Mouse (Mus musculus) right cerebral cortex, postnatal 10 days (tissue): ENCODE results near the gene Mrps36.
"Not testable (repeated sequence)": the region's sequence is repeated elsewhere in the genome, so short reads cannot be mapped to it uniquely, and the experiment has no call there.

ENCODE experiments used
- DNase-seq, 2 experiments: peaks; one replicate each; pipeline ENCODE4 v3.0.0; 2021; ENCODE audit warnings: low spot score in 2 of 2

Mrps36 gene

DNA sequence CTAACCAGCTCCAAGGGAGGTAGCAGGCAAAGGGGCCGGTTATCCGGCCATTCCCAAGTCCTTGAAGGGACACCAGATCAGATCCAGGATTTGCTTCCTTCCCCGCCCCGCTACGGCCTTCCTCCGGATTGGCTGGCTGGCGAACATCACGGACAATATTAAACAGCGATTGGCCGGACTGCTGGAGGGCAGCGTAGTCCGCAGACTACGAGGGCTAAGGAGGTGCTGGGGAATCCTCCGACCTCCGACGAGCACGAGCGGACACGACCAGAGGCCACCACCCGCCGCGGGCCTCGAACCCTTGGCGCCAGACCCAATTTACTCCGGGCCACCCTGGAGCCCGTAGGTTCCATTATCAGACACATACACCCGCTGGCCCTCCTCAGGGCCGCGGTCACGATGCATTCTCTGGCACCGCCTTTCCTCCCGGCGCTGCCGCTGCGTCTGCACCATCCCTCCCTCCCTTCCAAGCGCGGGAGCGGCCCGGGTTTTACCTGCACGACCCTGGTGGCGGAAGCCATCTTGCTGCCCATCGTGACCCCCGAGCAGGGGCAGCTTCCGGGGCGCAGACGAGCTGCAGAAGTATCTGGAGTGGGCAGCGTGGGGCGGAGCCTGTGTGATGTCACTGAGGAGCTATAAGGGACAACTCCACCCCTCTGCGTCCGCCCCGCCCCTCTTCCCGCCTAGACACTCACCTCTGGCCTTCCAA is at the start of gene Mrps36:
Gene Mrps36 (minus strand): TSS at position 624 of the 709 bp plus-strand sequence.
- peak; percentile 94 to 95 for DNase-seq

DNA sequence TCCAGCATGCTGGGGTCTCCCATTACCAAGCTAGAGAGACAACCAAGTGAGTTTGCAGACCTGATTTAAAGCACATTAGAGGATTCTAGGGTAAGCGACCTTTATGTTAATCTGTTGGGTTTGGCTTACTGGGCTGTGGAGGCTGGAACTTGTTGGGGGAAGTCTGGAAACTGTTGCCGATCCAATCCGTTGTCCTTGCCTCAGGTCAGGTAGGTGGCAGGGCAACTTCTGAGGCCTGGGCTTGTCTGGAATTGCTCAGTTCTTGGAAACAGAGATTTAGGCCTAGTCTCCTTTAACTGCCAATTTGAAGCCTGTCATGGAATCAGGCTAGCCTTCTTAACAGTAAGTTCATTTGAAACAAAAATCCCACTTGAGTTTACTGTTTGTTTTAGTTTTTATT is 44.6 kb upstream of the Mrps36 start:
- no peak for DNase-seq

DNA sequence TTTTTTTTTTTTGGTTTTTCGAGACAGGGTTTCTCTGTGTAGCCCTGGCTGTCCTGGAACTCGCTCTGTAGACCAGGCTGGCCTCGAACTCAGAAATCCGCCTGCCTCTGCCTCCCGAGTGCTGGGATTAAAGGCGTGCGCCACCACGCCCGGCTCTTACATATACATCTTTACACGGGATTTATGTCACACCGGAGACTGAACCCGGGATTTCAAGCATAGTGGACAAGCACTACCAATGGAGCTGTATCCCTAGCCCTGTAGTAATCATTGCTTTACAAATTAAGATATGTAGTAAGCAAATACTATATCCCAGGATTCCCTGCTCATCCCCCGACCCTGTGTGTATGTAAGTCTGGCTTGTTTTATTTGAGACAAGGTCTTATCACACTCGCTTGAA is 43.6 kb upstream of the Mrps36 start:
- DNase-seq, result not testable (repeated sequence)

DNA sequence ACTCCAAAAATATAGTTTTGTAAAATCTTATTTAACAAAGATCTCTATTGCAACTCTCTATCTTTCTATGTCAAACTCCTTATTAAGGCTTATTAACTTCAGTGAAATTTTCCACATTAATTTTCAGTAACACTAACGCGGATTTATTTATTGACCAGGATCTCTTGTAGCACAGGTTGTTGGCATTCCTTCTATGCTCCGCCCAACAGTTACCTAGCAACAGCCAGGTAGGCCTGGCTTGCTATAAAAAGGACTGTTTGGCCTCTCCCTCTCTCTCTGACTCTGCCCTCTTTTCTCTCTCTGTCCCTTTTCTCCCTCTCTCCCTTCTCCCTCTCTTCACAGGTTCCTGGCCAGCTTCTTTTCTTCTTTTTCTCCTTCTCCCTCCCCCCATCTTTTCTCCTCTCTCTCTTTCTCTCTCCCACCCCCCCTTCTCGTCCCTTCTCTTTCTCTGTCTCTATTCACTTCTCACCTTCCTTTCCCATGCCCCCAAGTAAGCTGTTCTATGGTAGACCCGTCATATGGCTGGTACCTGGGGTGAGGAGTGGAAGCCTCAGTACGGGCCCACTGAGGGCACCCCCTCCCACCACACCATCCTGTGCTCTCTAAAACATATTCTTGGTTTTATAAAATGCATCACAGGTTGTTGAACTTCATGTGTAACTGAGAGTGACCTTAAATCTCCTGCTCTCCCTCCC is 43.0 kb upstream of the Mrps36 start:
- no peak for DNase-seq

DNA sequence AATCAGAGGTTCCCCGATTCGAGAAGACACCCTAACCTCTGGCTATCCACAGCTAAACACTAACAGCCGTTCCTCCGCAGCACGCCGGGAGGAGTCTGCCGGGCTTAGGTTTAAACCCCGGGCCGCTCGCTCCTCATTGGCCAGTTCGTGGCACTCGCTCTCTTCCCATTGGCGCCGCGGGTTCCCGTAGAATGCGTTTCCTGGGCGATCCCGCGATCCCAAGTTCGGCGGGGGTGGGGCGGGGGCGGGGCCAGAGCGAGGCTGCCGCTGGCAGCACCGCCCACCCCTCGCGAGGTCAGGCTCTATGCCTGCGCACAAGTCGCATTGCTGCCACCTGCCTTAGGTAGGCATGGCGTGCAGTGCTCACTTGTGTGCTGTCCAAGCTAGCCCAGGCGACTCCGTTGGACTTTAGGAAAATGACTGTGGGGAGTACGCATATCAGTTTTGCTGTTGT is 42.0 kb upstream of the Mrps36 start, which contains the start of gene Ccnb1:
Gene Ccnb1 (minus strand): TSS at position 157 of the 454 bp plus-strand sequence.
- peak; percentile 95 to 96 for DNase-seq

DNA sequence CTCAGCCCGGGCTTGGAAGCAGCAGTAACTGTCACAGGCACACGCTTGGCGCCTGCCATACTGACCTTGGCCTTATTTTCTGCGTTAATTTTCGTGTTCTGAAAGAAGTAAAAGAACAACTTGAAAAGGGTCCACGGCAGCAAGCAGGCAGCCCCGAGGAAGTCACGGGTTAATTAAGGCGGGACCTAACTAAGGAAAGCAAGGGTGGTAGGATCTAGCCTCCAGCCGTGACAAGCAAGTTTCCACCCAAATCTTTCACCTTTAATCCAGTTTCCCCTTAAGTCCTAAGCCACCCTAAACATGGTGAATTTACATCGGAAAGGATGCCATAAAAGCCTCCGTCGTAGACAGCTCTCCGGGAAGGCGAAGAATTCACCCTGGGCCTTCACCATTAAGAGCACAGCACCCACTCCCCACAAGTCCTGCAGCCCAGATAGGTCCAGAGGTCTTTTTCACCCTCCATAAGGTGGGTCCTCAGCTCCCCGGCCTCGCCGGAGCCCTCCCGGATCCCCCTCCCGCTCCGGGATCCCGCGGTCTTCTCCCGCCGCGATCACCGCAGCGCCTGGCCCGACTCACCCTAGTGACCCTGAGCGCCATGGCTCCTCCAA is 41.5 kb upstream of the Mrps36 start:
- DNase-seq, result no peak

DNA sequence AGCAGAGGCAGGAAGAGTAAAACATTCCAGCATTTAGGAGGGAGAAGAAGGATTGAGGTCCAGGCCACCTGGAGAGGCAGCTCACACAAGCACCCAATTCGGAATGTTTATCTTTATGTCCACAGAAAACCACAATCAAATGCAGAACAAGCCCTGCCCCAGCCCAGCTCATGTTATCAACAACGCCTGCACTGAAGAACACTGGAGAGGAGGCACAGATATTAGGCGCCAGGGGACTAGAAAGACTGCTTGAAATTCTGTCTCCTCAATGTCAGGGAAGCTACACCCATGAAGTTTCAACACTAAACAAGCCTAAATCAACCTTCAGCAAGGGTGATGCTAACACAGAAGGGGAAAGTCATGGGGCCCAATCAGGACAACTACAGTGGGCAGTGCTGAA is 33.0 kb upstream of the Mrps36 start:
- DNase-seq, result no peak

DNA sequence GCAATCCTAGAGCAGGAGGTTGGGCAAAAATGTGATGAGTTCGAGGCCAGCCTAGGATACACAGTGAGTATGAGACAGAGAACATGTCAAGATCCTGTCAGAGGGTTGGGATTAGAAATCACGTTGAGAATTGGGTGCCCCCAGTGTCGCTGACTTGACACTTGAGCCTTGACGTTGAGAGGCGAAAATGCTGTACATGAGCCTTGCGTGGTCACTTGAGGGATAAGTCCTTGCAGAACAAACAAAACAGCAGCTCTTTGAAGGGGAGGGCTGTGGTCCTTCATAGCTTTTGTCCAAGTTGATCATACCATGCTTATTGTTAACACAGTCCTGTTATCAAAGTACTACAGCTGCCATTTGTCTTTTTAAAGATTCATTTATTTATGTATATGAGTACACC is 32.3 kb upstream of the Mrps36 start:
- no peak for DNase-seq

DNA sequence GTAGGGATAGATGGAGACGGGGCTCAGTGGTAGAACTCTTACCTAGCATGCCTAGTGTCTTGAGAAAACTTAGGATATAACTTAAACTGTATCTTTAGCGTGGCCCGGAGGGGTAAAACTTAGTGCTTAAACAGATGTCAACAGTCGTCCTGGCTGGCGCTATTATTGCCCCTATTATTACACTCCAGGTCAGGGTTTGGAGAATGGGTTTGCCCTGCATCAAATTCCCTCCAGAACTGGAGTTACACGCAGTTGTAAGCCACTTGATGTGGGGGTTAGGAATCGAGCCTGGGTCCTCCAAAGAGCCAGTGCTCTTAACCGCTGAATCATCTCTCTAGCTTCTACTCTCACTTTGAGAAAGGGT is 31.6 kb upstream of the Mrps36 start:
- DNase-seq, result no peak

DNA sequence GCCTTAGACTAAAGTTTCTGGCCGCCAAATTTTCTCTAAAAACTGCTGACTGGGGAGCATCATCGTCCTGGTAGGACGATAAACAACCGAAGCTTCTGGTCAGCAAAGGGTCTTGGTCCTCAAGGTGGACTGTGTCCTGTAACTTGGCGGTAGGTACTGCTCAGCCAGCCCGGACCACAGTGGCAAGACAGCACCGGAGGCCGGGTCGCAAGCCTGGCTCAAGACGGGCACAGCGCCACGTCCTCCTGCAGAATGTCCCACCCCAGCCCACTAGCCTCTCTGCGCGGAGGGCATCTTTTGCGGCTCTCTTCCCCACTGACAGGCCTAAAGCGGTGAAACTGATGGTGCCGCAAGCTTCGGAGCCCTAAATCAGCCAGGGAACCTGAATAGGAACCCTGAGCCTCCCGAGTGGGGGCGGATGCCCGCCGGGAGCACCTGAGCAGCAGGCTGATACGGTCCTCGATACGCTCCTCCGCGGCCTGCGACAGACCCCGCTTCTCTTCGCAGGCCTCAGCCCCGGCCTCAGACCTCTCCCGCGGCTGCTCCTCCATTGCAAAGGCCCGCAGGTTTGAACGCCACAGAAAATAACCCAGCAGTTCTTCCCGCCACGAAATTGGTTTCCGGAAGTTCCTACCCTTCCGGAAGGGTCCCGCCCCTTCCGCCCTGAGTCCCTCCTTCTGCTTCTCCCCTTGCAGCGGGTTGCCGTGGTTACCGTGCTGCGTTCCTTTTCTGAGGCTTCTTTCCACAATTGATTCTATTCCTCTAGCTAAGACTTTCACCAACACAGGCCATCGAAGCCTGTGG is 31.0 kb upstream of the Mrps36 start, which contains the start of gene Cenph:
Gene Cenph (minus strand): TSS at position 648 of the 804 bp plus-strand sequence.
- DNase-seq, result peak; percentile 93 to 94

DNA sequence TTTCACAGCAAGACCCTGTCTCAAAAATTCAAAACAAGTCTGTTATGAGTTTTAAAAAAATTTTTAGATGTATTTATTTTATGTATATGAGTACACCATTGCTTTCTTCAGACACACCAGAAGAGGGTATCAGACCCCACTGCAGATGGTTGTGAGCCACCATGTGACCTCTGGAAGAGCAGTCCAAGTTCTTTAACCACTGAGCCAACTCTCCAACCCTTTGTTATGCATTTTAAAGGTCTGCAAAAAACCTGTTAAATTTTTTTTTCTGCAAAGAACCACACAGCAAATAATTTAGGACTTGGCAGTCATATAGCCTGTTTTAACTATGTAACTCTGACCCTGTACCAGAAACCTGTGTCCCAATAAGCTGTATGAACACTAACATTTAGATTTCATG is 30.2 kb upstream of the Mrps36 start:
- no peak for DNase-seq

DNA sequence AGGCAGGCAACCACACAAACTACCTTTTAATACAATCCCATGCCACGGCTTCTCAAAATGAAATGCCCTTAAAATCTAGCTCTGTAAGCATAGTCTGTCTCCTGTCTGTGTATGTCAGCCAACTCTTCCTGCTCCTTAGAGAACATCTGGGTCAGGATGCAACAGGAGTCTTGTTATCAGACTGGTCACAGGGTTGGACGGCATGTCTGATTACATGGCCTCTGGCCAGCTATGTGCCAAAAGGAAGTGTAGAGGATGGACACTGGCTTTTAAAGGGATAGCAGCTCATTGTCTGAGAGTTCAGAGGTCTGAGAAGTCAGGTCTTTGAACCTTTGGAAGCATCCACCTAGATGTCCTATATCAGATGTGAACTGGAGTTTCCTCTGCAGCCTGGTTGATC is 10.9 kb upstream of the Mrps36 start:
- DNase-seq, result no peak

DNA sequence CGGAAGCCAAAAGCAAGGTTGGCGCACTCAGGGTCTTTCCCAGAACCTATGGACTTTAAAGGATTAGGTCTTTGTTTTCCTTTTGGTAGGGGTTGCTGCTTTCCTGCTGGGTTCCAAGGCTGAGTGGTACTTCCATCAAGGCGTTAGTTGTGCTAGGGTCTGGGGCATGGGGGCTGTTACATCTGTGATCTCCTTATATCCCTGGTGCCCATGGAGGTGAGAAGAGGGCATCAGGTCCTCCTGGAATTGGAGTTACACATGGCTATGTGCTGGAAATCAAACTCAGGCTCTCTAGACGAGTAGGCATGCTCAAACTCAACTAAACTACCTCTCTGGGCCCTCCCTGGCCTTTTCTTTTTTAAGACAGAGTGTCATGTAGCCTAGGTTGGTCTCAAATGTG is 9.7 kb upstream of the Mrps36 start:
- DNase-seq, result no peak

DNA sequence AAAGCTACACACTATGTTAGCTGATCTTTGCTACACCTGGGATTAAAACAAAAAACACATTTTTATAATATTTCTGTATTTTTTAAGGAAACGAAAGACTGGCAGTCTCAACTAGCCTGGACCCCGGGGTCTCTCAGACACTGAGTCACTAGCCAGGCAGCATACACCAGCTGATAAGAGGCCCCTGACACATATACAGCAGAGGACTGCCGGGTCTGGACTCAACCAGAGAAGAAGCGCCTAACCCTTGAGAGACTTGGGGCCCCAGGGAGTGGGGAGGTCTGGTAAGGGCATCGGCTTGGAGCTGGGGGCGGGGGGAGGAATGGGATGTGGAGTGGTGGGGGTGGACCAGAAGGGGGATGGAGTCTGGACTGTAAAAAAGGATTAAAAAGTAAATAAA is 8.6 kb upstream of the Mrps36 start:
- DNase-seq, result no peak

DNA sequence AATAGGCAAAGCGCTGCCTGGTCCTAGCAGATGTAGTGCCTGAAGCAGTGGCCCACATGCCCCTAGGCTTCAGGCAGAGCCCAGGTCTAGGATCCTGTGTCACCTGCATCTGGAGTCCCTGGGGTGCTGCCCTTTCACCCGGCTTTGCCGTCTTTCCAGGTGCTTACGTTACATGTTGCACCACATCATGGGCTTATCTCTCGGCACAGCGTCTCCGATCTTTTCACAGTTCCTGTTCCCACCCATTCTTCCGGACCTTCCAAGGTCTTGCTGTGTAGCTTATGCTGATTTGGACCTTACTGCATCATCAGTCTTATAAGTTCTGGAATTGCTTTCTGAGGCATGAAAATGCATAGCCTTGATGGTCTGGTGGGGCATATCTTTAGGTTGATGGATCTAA is 8.1 kb upstream of the Mrps36 start:
- DNase-seq, result no peak

DNA sequence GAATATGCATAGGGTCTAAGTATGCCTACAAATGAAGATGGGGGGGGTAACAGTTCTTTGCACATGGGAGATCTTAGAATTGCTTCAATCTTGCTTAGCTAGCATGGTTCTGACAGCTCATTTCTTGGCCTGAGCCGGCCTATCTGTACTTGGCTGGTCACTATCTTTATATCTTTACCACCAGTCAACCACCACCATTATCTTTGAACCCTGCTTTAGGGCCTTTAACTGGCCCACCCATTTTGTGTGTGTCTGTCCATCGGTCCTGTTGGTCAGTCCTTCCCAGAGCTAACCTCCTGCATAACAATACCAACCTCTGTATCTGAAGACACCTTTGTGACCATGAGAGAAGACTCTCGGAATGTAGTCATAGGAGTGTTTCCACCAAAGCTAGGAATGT is 6.9 kb upstream of the Mrps36 start:
- no peak for DNase-seq

DNA sequence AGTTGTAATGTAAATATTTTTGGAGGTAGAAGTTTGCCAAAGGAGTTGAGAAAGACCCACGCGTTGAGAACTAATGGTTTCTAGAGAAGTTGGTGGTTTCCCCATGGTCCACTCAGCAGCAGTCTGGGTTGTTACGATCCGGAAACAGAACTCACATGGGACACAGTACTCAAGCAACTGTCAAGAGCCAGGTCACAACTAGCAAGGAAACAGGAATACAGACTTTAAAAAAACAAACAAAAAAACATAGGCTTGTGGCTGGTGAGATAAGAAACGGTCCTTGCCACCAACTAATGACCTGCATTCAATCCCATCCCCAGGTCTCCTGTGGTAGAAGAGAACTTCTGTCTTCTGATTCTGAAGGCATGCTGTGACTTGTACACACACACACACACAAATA is 6.3 kb upstream of the Mrps36 start:
- no peak for DNase-seq

DNA sequence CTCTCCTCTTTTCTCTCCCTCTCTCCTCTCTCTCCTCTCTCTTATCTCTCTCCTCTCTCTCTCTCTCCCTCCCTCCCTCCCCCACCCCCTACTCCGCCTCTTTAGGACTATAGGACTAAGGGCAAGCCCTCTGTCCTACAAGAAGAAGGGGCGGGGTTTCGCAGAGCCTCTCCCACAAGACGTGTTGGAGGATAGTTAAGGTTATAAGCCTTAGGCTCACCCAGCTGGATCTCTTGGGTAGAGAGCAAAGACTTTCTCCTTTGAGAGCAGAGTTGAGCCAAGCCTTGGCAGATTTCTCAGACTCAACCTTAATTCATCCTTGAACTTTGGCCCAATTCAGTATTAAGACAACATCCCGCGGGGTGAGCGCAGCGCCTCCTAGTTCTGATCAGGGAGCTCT is 4.2 kb upstream of the Mrps36 start:
- no peak for DNase-seq

DNA sequence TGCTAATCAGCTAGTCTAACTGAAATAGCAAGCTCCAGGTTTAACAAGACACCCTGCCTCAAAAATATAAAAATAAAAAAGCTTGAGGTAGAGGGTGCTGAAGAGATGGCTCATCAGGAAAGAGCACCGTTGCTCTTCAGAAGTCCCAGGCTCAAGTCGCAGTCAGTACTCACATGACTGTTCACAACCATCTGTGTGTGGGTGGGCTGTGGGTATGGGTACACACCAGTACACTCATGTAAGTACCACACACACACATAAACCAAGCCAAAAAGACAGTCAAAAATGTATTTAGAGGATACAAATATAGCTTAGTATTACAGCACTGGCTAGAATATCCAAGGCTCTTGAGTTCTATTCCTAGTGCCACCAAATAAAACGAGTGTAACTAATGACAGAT is 1.6 kb upstream of the Mrps36 start:
- peak; percentile 57 to 80 for DNase-seq

DNA sequence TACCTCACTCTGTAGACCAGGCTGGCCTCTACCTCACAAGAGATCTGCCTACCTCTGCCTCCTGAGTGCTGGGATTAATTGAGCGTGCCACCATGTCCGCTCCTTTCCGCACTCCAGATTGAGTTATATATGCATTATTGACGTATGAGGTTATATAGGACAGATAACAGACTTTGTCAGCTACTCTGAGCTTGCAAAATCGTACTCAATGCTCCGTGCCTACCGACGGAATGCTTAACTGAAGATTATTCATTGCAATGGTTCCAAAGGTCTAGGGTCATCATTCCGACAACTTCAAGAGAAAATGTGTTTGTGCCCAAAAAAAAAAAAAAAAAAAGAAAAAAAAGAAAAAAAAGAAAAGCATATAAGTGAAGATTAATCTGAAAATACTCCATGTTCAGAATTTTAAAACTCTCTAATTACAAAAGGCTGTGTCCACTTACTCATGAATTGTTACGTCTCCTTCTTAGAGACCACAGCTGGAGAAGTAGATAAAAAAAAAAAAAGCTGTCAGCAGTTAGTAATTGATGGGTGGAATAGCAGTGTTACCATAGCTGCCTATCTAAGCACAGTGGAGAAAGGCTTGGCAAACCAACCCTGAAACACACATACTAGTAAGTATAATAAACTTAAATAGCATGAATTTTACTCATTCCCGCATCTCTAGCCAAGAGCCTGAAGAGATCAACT is 968 bp downstream of the Mrps36 start:
- no peak for DNase-seq

DNA sequence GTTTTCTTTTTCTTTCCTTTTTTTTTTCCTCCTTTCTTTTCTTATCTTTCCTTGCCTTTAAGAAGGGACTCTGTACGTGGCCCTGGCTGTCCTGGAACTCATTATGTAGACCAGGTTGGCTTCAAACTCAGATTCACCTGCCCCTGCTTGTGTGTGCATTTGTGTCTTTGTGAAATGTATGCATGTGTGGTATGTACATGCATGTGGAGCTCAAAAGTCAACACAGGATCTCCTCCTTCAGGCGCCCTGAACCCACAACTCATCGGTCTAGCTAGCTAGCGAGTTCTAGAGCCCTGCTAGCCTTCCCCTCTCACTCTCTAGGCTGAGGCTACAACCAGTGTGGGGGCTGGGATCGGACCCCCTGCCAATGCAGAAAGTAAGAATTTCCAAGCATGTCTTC is 1.6 kb downstream of the Mrps36 start:
- no peak for DNase-seq

DNA sequence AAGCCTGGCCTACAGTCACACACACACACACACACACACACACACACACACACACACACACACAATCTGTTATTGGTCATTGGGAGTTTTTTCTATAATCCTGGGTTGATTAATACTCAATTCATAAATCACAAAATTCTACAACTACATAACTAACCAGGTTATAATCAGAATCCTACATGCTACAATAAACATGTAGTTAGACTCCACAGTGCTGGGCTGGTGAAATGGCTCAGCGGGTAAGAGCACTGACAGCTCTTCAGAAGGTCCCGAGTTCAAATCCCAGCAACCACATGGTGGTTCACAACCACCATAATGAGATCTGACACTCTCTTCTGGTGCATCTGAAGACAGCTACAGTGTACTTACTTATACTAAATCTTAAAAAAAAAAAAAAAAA is 11.7 kb downstream of the Mrps36 start:
- DNase-seq, result no peak
